Mouse (Mus musculus) gastrocnemius, adult 8-10 months (tissue): ENCODE measurements at regions not wholly inside any gene's neighbourhood (a gene's known extent, or its start where the extent isn't known, plus 50 kb on each side); places are given as distances from the start of the nearest gene placed in this dataset.
A peak's percentile ranks its signal among the peaks of the same experiment; 100 is the strongest.

Experiments
- DNase-seq, 2 experiments: peaks; one replicate each; pipeline ENCODE4 v3.0.0; 2022; ENCODE audit warnings: low spot score in 2 of 2

- no peak for DNase-seq
These were observed 242.7 kb downstream of the Rngtt start for GRCm38 (mm10) chr4:33552856-33553255.

GRCm38 (mm10) chr4:33554606-33555005 is 244.5 kb downstream of the Rngtt start:
- no peak for DNase-seq

GRCm38 (mm10) chr4:33555231-33555933 is 245.3 kb downstream of the Rngtt start:
- no peak for DNase-seq

GRCm38 (mm10) chr4:33555966-33556365 is 245.9 kb downstream of the Rngtt start:
- no peak for DNase-seq

DNA sequence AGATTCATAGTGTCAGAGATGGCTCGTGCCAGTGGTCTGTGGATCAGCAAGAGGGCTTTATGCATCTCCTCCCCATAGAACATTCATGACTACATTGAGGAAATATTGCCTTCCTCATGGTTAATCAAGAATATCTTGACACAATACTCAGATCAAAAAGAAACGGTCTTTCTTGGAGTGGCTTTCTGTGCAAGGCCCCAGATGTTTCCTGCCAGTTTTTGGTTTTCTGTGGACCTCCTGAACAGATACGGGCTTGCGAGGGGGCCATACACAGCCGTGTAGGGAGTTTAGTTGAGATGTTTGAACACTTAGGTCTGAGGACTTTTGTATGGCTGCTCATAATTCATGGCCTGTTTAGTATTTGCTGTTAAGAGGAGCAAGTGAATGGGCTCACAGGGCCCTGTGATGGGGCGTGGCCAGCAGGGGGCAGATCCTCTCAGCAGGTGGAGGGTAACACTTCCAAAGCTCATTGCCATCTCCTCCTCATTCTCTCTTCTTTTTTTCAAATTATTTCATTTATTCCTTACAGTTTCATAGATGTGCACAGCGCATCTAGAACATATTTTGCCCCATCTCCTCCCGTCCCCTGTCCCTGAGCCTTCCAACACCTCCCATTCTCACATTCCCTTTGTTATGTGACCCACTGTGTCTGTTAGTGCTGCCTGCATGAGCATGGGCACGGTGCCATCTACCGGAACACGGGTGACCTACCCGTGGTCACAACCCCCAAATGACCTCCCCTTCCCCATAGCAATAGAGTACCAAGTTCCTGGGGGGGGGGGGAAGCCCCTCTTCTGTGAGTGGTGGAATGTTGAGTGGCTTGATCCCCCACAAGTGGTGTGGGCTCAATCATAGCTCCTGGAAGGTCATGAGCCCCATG is 246.8 kb downstream of the Rngtt start:
- no peak for DNase-seq

DNA sequence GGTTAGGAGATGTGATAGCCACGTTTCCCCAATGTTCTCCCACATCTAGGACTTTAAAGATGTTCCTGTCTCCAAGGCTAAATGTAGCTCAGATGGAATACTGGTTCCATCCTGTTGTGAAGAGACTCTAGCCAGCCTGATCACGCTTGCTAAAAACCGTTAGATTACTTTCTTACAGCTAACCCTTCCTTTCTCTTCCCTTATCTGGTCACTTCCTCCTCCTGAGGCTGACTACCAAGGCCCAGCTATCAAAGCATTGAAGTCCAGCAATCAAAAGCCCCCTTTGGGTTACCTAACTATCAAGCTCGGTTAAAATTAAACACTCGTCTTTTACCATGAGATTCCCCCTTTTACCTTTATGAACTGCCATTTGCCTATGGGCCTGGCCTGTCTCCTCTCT is 260.2 kb downstream of the Rngtt start:
- no peak for DNase-seq

DNA sequence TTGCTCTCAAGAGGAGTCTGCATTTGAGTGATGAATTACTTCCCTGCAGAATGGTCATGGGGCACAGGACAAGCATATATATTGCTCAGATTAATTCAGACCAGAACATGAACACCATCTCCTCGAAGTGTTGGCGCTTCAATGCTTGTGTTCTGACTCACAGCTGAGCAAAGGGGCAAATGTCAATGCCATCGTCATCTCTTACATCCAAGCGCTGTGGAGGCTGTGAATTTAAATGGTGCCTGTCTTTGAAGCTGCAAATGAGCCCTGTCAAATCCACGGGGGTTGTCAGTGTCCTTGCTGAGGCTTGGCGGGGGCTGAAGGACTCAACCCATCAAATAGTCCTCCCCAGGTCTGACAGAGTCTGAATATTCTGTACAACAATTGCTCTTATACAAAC is 261.2 kb downstream of the Rngtt start:
- no peak for DNase-seq

- no peak for DNase-seq
These were observed 267.5 kb downstream of the Rngtt start for GRCm38 (mm10) chr4:33577631-33578030.

DNA sequence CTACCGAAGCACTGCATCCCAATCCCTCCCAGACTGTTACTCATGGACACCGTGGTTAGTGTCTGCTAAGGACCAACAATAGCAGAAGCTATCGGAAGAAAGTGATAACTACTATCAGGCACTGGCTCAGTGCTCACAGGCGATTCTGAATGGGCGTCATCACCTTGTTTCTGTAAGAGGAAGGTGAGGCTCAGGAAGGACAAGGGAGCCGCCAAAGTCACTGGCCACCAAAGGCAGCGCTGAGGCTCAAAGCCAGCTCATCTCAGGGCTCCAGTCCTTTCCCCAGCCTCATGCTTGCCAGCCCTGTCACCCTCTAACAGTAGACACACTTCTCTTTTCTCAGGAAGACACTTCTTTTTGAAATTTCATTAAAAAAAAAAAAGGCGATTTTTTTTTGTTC is 270.4 kb downstream of the Rngtt start:
- no peak for DNase-seq

- no peak for DNase-seq
These were observed 271.1 kb downstream of the Rngtt start for GRCm38 (mm10) chr4:33581180-33581591.

- DNase-seq, result no peak
These were observed 271.8 kb downstream of the Rngtt start for GRCm38 (mm10) chr4:33581766-33582525.

GRCm38 (mm10) chr4:33582986-33583720 is 273.0 kb downstream of the Rngtt start:
- DNase-seq, result no peak

- DNase-seq, result no peak
These were observed 274.1 kb downstream of the Rngtt start for GRCm38 (mm10) chr4:33583979-33584907.

DNA sequence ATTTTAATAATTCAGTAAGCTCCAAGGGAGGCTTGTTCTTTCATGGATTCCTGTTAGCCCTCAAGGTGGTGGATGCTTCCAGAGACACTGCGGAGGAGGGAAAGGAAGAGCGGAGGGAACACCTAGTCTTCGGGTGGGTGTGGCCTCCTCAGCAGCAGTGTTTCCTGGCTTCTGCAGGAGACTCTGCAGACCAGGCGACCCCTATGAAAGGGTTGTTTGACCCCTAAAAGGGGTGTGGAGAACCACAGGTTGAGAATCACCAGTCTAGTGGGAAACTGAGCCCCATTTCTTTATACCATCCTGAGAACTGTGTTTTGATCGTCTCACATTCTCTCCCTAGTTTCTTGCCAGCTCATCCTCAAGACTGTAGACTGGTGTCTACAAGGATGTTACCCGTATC is 275.7 kb downstream of the Rngtt start:
- no peak for DNase-seq

DNA sequence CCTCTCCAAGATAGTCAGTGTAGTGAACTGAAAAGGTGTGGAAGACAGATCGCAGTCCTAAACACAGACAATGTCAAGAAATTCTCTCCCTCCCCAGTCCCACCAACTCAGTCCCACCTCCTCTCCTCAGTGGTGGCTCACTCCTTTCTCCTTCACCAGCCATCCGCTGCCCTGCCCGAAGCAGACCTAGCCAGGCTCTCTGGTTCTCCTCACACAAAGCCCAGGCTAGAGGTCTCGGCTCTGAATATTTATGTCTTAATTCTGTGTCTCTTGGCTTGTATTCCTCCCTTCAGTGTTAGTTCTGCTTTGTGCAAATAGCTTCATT is 276.1 kb downstream of the Rngtt start:
- DNase-seq, result no peak

- DNase-seq, result peak in 1 of 2 experiments; percentile 15
These were observed 276.7 kb downstream of the Rngtt start for GRCm38 (mm10) chr4:33586615-33587451.

GRCm38 (mm10) chr4:33587666-33588065 is 277.6 kb downstream of the Rngtt start:
- DNase-seq, result peak; percentile 20 to 37

DNA sequence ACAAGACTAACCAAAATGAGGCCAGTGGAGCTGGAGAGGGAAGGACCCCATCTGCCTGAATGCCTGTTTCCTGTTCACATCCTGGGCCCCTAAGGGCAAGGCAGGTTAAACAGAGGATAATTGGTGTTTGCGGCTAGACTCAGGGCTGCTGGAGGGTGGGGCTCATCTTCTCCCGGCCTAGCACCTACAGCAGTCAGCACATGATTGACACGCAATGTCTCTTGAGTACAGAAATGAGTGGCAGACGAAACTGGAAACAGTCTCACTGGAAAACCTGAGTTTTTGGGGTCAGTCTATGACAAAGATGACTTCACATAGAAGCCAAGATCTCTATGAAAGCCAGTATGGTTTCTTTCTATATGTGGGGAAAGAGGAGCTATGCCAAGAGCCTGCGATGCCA is 278.0 kb downstream of the Rngtt start:
- DNase-seq, result no peak

- no peak for DNase-seq
These were observed 279.1 kb downstream of the Rngtt start for GRCm38 (mm10) chr4:33589207-33589606.
